Mouse (Mus musculus) MEL (cell line): ENCODE results near the gene Atl3. TPM values are rescaled to one million over a fixed set of nuclear protein-coding genes. Genes with fewer than 3 reads are reported as not detected.

Source experiments
- DNase-seq: peaks from one replicate; pipeline ENCODE4 v3.0.0; 2011; ENCODE audit warnings: low read depth, low spot score
- H3K27ac ChIP-seq: 2 replicates; pipeline ENCODE4 v1.5.1; 2012; ENCODE audit warnings: low read depth, mild to moderate bottlenecking, control low read depth, low read length, moderate library complexity; ENCODE audit not compliant: control insufficient read depth
- H3K27me3 ChIP-seq, 2 experiments: fragments of 150-350 bp in 1 of 2; sonication (generic) in 1 of 2; 2 replicates each; pipeline ENCODE4 v1.6.1; 2012; ENCODE audit warnings: low read length in 2 of 2, mild to moderate bottlenecking in 2 of 2, improper control_type of control experiment in 1 of 2, moderate library complexity in 1 of 2; ENCODE audit not compliant: insufficient read depth in 2 of 2, control insufficient read depth in 1 of 2
- H3K36me3 ChIP-seq, 2 experiments: 2 replicates each; pipeline ENCODE4 v1.6.1; 2012 to 2014; ENCODE audit warnings: low read length in 2 of 2, improper control_type of control experiment in 1 of 2, inconsistent platforms in 1 of 2, mild to moderate bottlenecking in 1 of 2; ENCODE audit not compliant: insufficient read depth in 2 of 2, control insufficient read depth in 1 of 2
- H3K4me1 ChIP-seq, 2 experiments: fragments of 150-350 bp in 1 of 2; sonication (generic) in 1 of 2; 2 replicates each; pipeline ENCODE4 v1.6.1; 2012; ENCODE audit warnings: low read length in 2 of 2, improper control_type of control experiment in 1 of 2, mild to moderate bottlenecking in 1 of 2; ENCODE audit not compliant: insufficient read depth in 2 of 2, control insufficient read depth in 1 of 2
- H3K4me3 ChIP-seq, 2 experiments: fragments of 150-350 bp in 1 of 2; sonication (generic) in 1 of 2; 2 replicates each; pipeline ENCODE4 v1.5.1; 2012; ENCODE audit warnings: low read depth in 2 of 2, low read length in 2 of 2, mild to moderate bottlenecking in 2 of 2, moderate library complexity in 2 of 2, control low read depth in 1 of 2, improper control_type of control experiment in 1 of 2; ENCODE audit not compliant: control insufficient read depth in 1 of 2, insufficient read depth in 1 of 2
- H3K79me2 ChIP-seq: 2 replicates; pipeline ENCODE4 v1.6.1; 2012; ENCODE audit warnings: mild to moderate bottlenecking, low read length, moderate library complexity; ENCODE audit not compliant: control insufficient read depth, poor library complexity, insufficient read depth
- H3K9ac ChIP-seq: 2 replicates; pipeline ENCODE4 v1.6.1; 2012; ENCODE audit warnings: low read depth, mild to moderate bottlenecking, control low read depth, low read length, moderate library complexity; ENCODE audit not compliant: control insufficient read depth, poor library complexity, severe bottlenecking
- H3K9me3 ChIP-seq: fragments of 150-350 bp; sonication (generic); replicated peaks from 2 replicates; pipeline ENCODE4 v1.6.1; 2012; ENCODE audit warnings: mild to moderate bottlenecking, low read length, improper control_type of control experiment, moderate library complexity; ENCODE audit not compliant: insufficient read depth
- BHLHE40 ChIP-seq: IDR thresholded peaks from 2 replicates; pipeline ENCODE4 v1.6.1; 2012; ENCODE audit warnings: low read depth, mild to moderate bottlenecking, inconsistent platforms, low read length, improper control_type of control experiment, borderline replicate concordance
- CHD1 ChIP-seq: IDR thresholded peaks from 2 replicates; pipeline ENCODE4 v1.6.1; 2012; ENCODE audit warnings: low read depth, mild to moderate bottlenecking, inconsistent platforms, low read length, improper control_type of control experiment
- CHD2 ChIP-seq: IDR thresholded peaks from 2 replicates; pipeline ENCODE4 v1.6.1; 2011; ENCODE audit warnings: low read length, improper control_type of control experiment
- EP300 ChIP-seq, 2 experiments: IDR thresholded peaks; 2 replicates each; pipeline ENCODE4 v1.6.1; 2011; ENCODE audit warnings: improper control_type of control experiment in 2 of 2, low read length in 2 of 2, low read depth in 1 of 2, mild to moderate bottlenecking in 1 of 2
- ETS1 ChIP-seq: IDR thresholded peaks from 2 replicates; pipeline ENCODE4 v1.6.1; 2012; ENCODE audit warnings: low read depth, mild to moderate bottlenecking, inconsistent platforms, low read length, improper control_type of control experiment, moderate library complexity
- HCFC1 ChIP-seq: IDR thresholded peaks from 2 replicates; pipeline ENCODE4 v1.6.1; 2012; ENCODE audit warnings: low read depth, mild to moderate bottlenecking, inconsistent platforms, low read length, improper control_type of control experiment, moderate library complexity
- KAT2A ChIP-seq: conservative IDR thresholded peaks from 2 replicates; pipeline ENCODE4 v1.6.1; 2012; ENCODE audit warnings: low read depth, low read length, improper control_type of control experiment, inconsistent platforms
- MEF2A ChIP-seq: IDR thresholded peaks from 2 replicates; pipeline ENCODE4 v1.6.1; 2014; ENCODE audit warnings: low read depth, mild to moderate bottlenecking, inconsistent platforms, low read length, improper control_type of control experiment; ENCODE audit not compliant: poor library complexity, insufficient replicate concordance, severe bottlenecking; ENCODE audit errors: extremely low read depth
- MYB ChIP-seq: IDR thresholded peaks from 2 replicates; pipeline ENCODE4 v1.6.1; 2011; ENCODE audit warnings: mild to moderate bottlenecking, low read depth, low read length, improper control_type of control experiment
- POLR2A ChIP-seq, 2 experiments: IDR thresholded peaks; 2 replicates each; pipeline ENCODE4 v1.6.1; 2011 to 2012; ENCODE audit warnings: low read length in 2 of 2, mild to moderate bottlenecking in 2 of 2, control low read depth in 1 of 2, improper control_type of control experiment in 1 of 2, low read depth in 1 of 2, moderate library complexity in 1 of 2; ENCODE audit not compliant: control insufficient read depth in 1 of 2, insufficient read depth in 1 of 2, poor library complexity in 1 of 2
- POLR2AphosphoS2 ChIP-seq: IDR thresholded peaks from 2 replicates; pipeline ENCODE4 v1.6.1; 2011; ENCODE audit warnings: low read length, improper control_type of control experiment
- POLR2AphosphoS5 ChIP-seq: IDR thresholded peaks from 2 replicates; pipeline ENCODE4 v1.6.1; 2012; ENCODE audit warnings: low read depth, borderline replicate concordance, mild to moderate bottlenecking, inconsistent platforms, low read length, moderate library complexity, mixed read lengths
- RCOR1 ChIP-seq: IDR thresholded peaks from 2 replicates; pipeline ENCODE4 v1.6.1; 2012; ENCODE audit warnings: low read depth, mild to moderate bottlenecking, inconsistent platforms, low read length, improper control_type of control experiment
- SIN3A ChIP-seq: IDR thresholded peaks from 2 replicates; pipeline ENCODE4 v1.6.1; 2012; ENCODE audit warnings: low read length, improper control_type of control experiment, inconsistent platforms
- SMC3 ChIP-seq: IDR thresholded peaks from 2 replicates; pipeline ENCODE4 v1.6.1; 2011; ENCODE audit warnings: low read depth, low read length, improper control_type of control experiment
- TAL1 ChIP-seq: IDR thresholded peaks from 2 replicates; pipeline ENCODE4 v1.6.1; 2012; ENCODE audit warnings: mild to moderate bottlenecking, inconsistent platforms, low read length, moderate library complexity, mixed read lengths
- TBP ChIP-seq: IDR thresholded peaks from 2 replicates; pipeline ENCODE4 v1.8.0; 2011; ENCODE audit warnings: low read depth, low read length, improper control_type of control experiment
- USF1 ChIP-seq: IDR thresholded peaks from 2 replicates; pipeline ENCODE4 v1.6.1; 2014; ENCODE audit warnings: low read depth, mild to moderate bottlenecking, inconsistent platforms, low read length, improper control_type of control experiment, moderate library complexity
- ZC3H11A ChIP-seq: IDR thresholded peaks from 2 replicates; pipeline ENCODE4 v1.6.1; 2012; ENCODE audit warnings: low read depth, mild to moderate bottlenecking, inconsistent platforms, low read length, improper control_type of control experiment
- ZMIZ1 ChIP-seq: IDR thresholded peaks from 2 replicates; pipeline ENCODE4 v1.6.1; 2012; ENCODE audit warnings: low read depth, mild to moderate bottlenecking, inconsistent platforms, low read length, improper control_type of control experiment, moderate library complexity
- polyA plus RNA-seq, 2 experiments: library from polyadenylated mRNA; stranded (reverse) in 1 of 2; unstranded in 1 of 2; fragments of >175 nt in 1 of 2; fragments of >200 nt in 1 of 2; gene quantifications; 2 replicates each; pipeline versions ENCODE4 v1.2.1 to v1.2.4; 2012; ENCODE audit warnings: low replicate concordance in 2 of 2, low read depth in 1 of 2; ENCODE audit not compliant: insufficient read length in 2 of 2, insufficient read depth in 1 of 2, missing spikeins in 1 of 2
- total RNA-seq: library from RNA; depleted of rRNA; stranded (reverse); fragments of 300-350 nt; gene quantifications from 2 replicates; pipeline ENCODE4 v1.2.3, GENCODE M21; 2012

The Atl3 gene
- total and polyA plus RNA-seq, 3 experiments: 15.3 to 16.4 TPM; not detected in 1

DNA sequence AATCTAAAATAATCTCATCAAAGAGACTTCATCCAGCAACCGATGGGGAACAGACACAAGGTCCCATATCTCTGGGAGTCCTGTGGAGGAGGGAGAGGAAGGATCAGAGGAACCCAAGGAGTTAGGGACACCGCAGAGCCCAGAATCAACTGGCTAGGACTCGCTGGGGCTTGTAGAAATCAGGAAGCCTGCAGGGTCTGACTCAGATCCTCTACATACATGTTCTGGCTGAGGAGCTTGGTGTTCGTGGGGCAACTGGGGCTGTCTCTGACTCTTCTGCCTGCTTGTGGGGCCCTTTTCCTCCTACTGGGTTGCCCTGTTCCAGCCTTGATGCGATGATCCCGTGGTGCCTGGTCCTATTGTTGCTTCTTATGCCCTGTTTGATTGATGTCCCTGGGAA lies 1.9 kb upstream of the Atl3 start:
- TF ChIP-seq CHD2: no peak
- TF ChIP-seq KAT2A: no peak
- no peak for TF ChIP-seq BHLHE40
- TF ChIP-seq MYB: no peak
- no peak for TF ChIP-seq CHD1
- no peak for TF ChIP-seq ZC3H11A
- no peak for TF ChIP-seq POLR2A (IDR thresholded peaks at IDR 0.05; ENCODE audit: control insufficient read depth in 1 of 2, insufficient read depth in 1 of 2, low read depth in 1 of 2, low read length in 2 of 2, poor library complexity in 1 of 2)
- TF ChIP-seq RCOR1: no peak
- TF ChIP-seq EP300 (IDR thresholded peaks at IDR 0.05; ENCODE audit: low read depth in 1 of 2, low read length in 2 of 2): no peak
- TF ChIP-seq SMC3: no peak
- TF ChIP-seq ETS1: no peak
- no peak for TF ChIP-seq POLR2AphosphoS5
- Histone ChIP-seq H3K27me3 (no peaks in the 10 kb centered on the region), H3K4me3 (no peak overlapping the region), H3K4me1 (peaks cover 7 to 16% of the 10 kb centered on the region in 2 experiments), H3K27ac (no peak overlapping the region), H3K36me3 (peaks cover 0 to 20% of the 10 kb centered on the region in 2 experiments; a peak in 2 of 4 replicates), H3K9ac (no peak overlapping the region), H3K79me2 (peaks cover 13% of the 10 kb centered on the region), H3K9me3 (no peaks in the 10 kb centered on the region)
- DNase-seq: no peak

DNA sequence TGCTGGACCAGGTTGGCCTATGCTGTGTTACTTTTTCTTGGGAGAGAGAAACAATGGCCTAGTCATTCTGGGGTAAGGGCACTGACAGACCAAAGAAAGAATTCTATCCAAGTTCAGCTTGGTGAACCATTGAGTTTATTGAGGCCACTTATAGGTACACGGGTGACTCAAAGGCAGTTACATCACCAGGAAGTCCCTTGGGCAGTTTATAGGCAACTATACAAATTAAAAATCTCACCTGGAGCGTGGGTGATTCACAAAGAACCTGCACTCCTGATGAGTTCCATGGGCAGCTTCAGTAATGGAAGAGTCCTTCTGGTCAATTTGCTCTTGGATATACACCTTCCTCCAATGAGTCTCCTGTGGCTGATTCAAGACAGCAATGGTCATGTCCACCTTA lies 1.2 kb upstream of the Atl3 start:
- Histone ChIP-seq H3K9me3 (no peaks in the 10 kb centered on the region), H3K27ac (no peak overlapping the region), H3K79me2 (peaks cover 13% of the 10 kb centered on the region), H3K9ac (no peak overlapping the region), H3K36me3 (peaks cover 0 to 18% of the 10 kb centered on the region in 2 experiments; a peak in 2 of 4 replicates), H3K27me3 (no peaks in the 10 kb centered on the region), H3K4me3 (no peak overlapping the region), H3K4me1 (peaks cover 7 to 13% of the 10 kb centered on the region in 2 experiments)
- no peak for TF ChIP-seq TAL1
- TF ChIP-seq TBP: no peak
- TF ChIP-seq SIN3A: no peak
- TF ChIP-seq ZMIZ1: no peak
- TF ChIP-seq POLR2AphosphoS2: no peak
- TF ChIP-seq HCFC1: no peak
- TF ChIP-seq CHD1: no peak
- no peak for TF ChIP-seq EP300 (IDR thresholded peaks at IDR 0.05; ENCODE audit: low read depth in 1 of 2, low read length in 2 of 2)
- TF ChIP-seq MEF2A: no peak
- no peak for TF ChIP-seq ETS1
- no peak for TF ChIP-seq USF1
- no peak for DNase-seq
